Mouse (Mus musculus) cerebellum, postnatal 36 days (tissue): Measurements from ENCODE around the gene Fntb.
"Not testable (repeated sequence)": the region's sequence is repeated elsewhere in the genome, so short reads cannot be mapped to it uniquely, and the experiment has no call there.

Source experiments
- DNase-seq, 2 experiments: peaks; one replicate each; pipeline ENCODE4 v3.0.0; 2021 to 2022; ENCODE audit warnings: mixed read lengths in 2 of 2

Gene Fntb

GRCm38 (mm10) chr12:76837844-76838650, 72.7 kb downstream of the Fntb start:
- no peak for DNase-seq

GRCm38 (mm10) chr12:76839298-76839697, 73.9 kb downstream of the Fntb start:
- no peak for DNase-seq

DNA sequence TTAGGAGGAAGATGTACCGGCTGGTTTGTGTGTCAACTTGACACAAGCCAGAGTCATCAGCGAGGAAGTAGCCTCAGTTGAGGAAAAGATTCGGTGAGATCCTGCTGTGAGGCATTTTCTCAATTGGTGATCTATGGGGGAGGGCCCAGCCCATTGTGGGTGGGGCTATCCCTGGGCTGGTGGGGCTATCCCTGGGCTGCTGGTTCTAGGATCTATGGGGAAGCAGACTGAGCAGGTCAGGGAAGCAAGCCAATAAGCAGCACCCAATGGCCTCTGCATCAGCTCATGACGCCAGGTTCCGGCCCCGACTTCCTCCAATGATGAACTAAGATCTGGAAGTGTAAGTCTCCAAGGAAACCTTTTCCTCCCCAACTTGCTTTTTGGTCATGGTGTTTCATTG, 74.7 kb downstream of the Fntb start:
- no peak for DNase-seq

- DNase-seq = no peak
Observed at GRCm38 (mm10) chr12:76844346-76845061, 79.1 kb downstream of the Fntb start.

DNA sequence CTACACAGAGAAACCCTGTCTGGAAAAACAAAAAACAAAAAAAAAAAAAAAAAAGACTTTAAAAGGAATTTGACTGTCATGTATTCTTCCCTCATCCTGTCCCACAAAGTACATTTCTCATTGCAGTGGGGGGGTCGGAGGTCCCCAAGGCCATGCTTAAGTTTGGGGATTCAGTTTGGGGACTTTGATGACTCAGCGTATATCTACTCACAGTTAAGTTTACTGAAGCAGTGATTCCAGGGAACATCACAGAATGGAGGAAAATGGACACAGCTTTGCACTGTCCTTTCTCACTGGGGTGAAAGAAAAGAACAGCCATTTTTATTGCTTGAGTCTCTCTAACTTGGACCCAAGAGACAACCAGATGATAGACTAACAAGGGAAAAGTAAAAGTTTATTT, 87.0 kb downstream of the Fntb start:
- no peak for DNase-seq

DNA sequence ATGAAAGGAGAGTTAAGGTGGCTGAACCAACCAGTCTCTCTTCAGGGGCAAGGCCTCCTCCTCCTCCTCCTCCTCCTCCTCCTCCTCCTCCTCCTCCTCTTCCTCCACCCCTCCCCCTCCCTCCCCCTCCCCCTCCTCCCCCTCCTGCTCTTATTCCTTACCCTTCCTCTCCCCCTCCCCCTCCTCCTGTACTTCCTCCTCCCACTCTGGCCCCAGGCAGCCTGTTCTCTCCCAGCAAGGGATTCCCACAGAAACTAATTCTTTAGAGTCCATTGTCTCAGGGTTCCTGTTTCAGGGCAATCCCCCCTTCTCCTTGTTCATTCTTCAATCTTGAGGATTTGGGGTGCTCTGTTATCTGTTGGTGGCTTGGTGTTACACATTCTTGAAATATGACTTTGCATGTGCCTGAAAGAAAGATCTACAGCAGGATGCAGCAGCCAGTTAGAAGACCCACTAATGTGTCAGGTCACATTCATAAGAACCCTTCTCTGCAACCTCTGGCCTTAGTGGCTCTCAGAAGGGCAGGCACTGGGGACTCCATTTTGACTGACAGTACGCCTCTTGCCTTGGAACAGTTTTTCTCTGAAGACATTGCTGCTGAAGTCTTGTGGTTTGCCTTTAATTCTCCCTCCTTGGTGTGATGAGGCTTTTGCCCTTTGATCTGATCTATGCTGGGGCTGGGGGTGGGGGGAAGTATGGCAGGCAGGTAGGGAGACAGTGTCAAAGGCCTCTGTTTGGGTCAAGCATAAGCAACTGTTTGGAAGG, 88.2 kb downstream of the Fntb start:
- DNase-seq = no peak

DNA sequence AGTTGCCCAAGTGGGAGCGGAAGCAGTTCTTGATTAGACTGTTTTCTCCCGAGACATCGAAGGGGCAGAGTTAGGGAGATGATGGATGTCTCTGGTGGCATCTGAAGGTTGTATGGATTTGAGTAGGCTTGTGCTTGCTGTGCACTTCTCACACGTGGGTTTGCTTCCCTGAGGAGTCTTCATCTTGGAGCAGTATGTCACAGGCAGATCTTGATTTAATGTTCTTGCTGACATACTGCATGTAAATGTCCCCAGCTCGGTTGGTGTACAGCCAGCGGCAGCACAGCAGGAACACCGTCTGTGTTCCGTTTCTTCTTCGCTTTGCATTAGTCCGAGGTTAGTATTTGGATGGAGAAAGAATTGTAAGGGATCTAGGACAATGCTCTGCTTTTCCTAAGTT, 91.7 kb downstream of the Fntb start:
- DNase-seq = peak; percentile 49 to 56

DNA sequence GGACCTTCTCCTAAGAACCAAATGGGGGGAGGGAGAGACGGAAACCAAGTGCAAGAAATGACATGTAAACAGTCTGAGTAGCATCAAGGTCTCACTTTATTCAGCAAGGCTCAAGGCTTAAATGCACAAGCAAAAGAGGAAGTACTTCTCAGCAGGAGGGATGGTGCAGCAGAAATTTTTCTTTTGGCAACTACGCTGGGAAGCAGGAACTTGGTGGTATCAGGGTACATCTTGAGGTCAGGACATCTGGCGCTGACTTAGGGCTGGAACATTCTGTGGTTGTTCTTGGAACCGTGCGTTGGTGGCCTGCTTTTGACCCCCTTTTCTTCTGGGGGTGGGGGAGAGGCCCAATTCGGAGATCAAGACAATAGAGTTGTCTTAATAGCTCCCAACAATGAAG, 93.4 kb downstream of the Fntb start:
- DNase-seq = not testable (repeated sequence)

GRCm38 (mm10) chr12:76863651-76864050, 98.3 kb downstream of the Fntb start:
- no peak for DNase-seq

DNA sequence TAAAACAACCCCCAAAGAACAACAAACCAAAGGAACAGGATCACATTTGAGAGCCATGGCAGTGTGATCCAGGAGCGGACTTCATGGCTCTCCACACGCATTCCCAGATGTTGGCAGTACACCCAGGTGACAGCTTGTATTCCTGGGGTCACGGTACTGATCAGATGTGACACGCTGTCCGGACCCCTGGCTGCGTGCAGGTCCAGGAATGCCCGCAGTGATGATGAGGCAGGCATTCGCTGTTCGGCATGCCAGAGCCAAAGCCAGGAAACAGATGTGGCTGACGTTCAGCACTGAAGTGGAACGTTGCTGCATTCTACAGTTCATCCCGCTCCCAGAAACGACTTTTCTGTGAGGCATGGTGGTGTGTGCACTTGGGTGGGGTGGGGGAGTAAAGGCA, 99.9 kb downstream of the Fntb start:
- no peak for DNase-seq

DNA sequence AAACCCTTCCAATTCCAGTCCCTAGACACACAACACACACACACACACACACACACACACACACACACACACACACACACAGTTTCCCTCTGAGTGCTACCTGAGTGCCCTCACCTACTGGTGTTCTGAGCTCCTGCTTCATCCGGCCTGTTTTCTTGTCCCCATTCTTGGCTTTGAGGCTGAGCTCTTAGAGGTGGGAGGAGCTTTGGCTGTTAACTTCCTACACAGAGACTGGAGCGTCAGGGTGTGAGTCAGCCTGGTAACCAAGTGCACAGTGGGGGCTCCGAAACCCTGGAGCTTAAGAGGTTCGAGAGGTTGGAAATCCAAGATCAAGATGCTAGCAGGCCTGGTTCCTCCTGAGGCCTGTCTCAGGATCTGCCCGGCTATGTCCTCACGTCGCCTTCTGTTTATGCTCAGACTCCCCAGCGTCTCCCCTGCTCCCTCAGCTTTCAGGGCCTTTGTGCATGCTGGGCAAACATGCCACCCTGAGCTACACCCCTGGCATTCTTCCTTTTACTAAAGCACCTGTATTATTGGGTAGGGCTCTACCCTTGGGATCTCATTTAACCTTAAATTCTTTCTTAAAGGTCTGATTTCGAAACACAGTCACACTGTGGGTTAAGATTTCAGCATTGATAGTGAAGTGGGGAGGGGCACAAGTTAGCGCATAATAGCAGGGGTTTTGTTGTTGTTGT, 102.3 kb downstream of the Fntb start:
- DNase-seq = peak; percentile 46 to 58

DNA sequence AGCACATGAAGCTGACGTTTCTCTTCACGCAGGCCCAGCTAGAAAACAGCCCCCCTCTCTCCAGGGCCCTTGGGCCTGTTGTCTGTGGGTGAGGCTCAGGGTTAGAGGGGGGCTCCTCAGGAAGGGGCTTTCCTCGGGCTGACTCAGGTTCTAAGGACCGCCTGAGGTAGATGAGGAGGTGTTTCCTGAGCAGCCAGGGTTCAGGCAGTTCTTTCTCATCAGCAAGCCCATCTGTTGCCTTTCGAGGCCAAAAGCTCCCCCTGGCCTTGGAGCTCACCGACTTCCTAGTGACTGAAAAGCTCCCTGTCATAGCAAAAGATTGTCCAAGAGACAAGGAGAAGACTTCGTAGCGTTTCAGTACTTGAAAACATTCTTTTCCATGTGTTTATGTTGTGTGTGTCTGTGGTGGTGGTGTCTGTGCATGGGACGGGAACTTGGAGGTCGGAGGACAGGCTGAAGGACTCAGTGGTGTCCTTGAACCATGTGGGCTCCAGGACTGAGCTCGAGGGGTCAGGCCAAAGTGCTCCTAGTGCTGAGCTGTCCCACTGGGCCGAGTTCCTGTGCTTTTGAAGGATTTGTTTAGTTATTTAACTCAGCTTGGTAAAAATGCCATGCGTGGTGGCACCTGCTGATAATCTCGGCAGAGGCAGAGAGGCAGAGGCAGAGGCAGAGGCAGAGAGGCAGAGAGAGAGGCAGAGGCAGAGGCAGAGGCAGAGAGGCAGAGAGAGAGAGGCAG, 103.2 kb downstream of the Fntb start:
- peak; percentile 51 to 62 for DNase-seq

GRCm38 (mm10) chr12:76869561-76869960, 104.2 kb downstream of the Fntb start:
- DNase-seq = no peak

GRCm38 (mm10) chr12:76872767-76873316, 107.5 kb downstream of the Fntb start:
- no peak for DNase-seq

DNA sequence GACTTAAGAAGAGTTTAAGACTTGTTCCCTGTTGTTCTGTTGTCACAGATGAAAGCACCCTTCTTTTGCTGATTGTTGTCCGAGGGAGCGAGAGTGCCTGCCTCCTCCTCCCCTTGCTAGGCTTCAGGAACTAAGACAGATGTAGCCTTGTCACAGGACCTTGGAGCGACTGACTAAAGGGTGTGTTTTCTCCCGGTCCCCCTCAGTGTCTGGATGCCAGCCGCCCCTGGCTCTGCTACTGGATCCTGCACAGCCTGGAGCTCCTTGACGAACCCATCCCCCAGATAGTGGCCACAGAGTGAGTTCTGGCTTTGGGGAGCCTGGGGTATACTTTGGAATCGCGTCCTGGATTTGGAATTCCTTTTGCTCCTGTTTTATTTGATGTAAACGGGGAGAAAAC, 109.4 kb downstream of the Fntb start:
- DNase-seq = no peak

GRCm38 (mm10) chr12:76879242-76879641, 113.9 kb downstream of the Fntb start:
- peak; percentile 70 to 76 for DNase-seq

DNA sequence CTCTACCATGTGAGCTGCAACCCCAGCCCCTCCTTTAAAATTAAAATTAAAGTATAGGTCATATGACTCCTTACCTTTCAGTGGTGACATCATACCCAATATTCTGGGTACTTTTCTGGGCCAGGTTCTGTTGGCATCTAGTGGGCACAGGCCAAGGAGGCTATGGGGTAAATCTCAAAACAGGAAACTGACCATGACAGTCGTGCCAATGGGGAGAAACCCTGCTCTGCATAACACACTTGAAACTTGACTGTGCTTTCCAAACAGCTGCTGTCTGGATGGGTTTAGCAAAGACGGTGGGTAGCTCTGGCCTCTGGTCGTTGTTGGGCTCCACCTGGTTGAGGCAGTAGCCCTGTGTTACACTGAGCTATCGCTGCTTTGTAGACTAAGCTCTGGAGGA, 114.7 kb downstream of the Fntb start:
- no peak for DNase-seq

GRCm38 (mm10) chr12:76883824-76884223, 118.4 kb downstream of the Fntb start:
- no peak for DNase-seq

DNA sequence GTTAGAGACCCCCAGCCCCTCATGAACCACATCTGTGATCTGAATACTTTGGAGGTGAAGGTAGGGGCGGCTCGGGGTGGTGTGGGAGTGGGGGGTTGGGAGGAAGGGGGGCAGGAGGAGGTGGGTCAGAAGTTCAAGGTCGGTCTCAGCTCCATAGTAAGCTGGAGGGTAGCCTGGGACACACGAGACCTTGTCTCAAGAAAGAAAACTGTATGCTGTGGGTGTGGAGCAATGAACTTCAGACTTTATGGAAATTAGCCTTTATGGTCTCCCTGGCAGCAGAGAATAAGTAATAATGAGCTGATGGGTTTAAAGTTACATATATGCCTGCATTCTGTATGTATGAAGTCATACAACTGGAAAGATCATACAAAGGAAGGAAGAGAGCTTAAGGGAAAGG, 119.7 kb downstream of the Fntb start:
- DNase-seq = no peak

GRCm38 (mm10) chr12:76886826-76887225, 121.4 kb downstream of the Fntb start:
- DNase-seq = no peak

- no peak for DNase-seq
Observed at GRCm38 (mm10) chr12:76887941-76888340, 122.6 kb downstream of the Fntb start.
